Mouse (Mus musculus) hindbrain, postnatal 0 days (tissue): ENCODE results near the gene Stxbp1. TPM values are rescaled to one million over a fixed set of nuclear protein-coding genes. Genes with fewer than 3 reads are reported as not detected.

Source experiments
- ATAC-seq: fragments of 200-750 bp; cut with Nextera tagmentation; 2 replicates; pipeline ENCODE4 v1.8.0; 2017; ENCODE audit warnings: mild to moderate bottlenecking, moderate TSS enrichment, moderate library complexity
- DNase-seq: peaks from one replicate; pipeline ENCODE4 v3.0.0-alpha.2; 2015; ENCODE audit warnings: low spot score
- H3K27ac ChIP-seq: fragments of 300-500 bp; sonication (generic); 2 replicates; pipeline ENCODE4 v1.5.1; 2014; ENCODE audit warnings: mild to moderate bottlenecking
- H3K27me3 ChIP-seq: fragments of 300-500 bp; sonication (generic); 2 replicates; pipeline ENCODE4 v1.6.1; 2014; ENCODE audit warnings: low read length, mixed read lengths; ENCODE audit not compliant: insufficient read depth
- H3K36me3 ChIP-seq: fragments of 300-500 bp; sonication (generic); 2 replicates; pipeline ENCODE4 v1.6.1; 2014; ENCODE audit warnings: low read length, mixed read lengths; ENCODE audit not compliant: insufficient read depth
- H3K4me1 ChIP-seq: fragments of 300-500 bp; sonication (generic); 2 replicates; pipeline ENCODE4 v1.6.1; 2014; ENCODE audit warnings: antibody characterized with exemption, low read length, mixed read lengths; ENCODE audit not compliant: insufficient read depth
- H3K4me2 ChIP-seq: fragments of 300-500 bp; sonication (generic); 2 replicates; pipeline ENCODE4 v1.6.1; 2014; ENCODE audit warnings: low read depth, mild to moderate bottlenecking, low read length, moderate library complexity, mixed read lengths
- H3K4me3 ChIP-seq: fragments of 300-500 bp; sonication (generic); 2 replicates; pipeline ENCODE4 v1.5.1; 2014; ENCODE audit warnings: low read length
- H3K9ac ChIP-seq: fragments of 300-500 bp; sonication (generic); replicated peaks from 2 replicates; pipeline ENCODE4 v1.6.1; 2014; ENCODE audit warnings: mild to moderate bottlenecking, low read length, moderate library complexity, mixed read lengths
- H3K9me3 ChIP-seq: fragments of 300-500 bp; sonication (generic); 2 replicates; pipeline ENCODE4 v1.6.1; 2016; ENCODE audit warnings: low read length, mixed read lengths
- CTCF ChIP-seq: IDR thresholded peaks from 2 replicates; pipeline ENCODE4 v1.5.1; 2016; ENCODE audit warnings: antibody characterized with exemption, control low read depth, low read depth
- WGBS: fragments of 180-500 bp; shearing (Covaris S2); extraction: QIAGEN DNeasy Blood & Tissue Kit; methylation state at CpG from one replicate; pipeline ENCODE4 v1.1.7; 2014; 5-methylcytosine and 5-hydroxymethylcytosine counted together
- polyA plus RNA-seq: library from polyadenylated mRNA; unstranded; fragments of >200 nt; fragmentation: Nextera tagmentation; extraction: Ambion mirVana; gene quantifications from 2 replicates; pipeline ENCODE4 v1.2.1, GENCODE M21; 2015
- total RNA-seq: library from RNA; depleted of rRNA; stranded (reverse); fragments of >200 nt; gene quantifications from 2 replicates; pipeline ENCODE4 v1.2.3, GENCODE M21; 2014

Stxbp1 gene
- total and polyA plus RNA-seq, 2 experiments from 2014 or later: 142 to 348 TPM

GRCm38 (mm10) chr2:32784048-32784681, 62.9 kb downstream of the Stxbp1 start, which contains the start of gene Cfap157:
Gene Cfap157 (minus strand): TSS chr2:32784428.
- no peak for TF ChIP-seq CTCF

GRCm38 (mm10) chr2:32781710-32782109, 65.3 kb downstream of the Stxbp1 start:
- DNase-seq: no peak
- Histone ChIP-seq H3K4me2 (no peak overlapping the region), H3K4me3 (no peak overlapping the region), H3K36me3 (no peaks in the 10 kb centered on the region), H3K4me1 (no peaks in the 10 kb centered on the region), H3K27me3 (no peaks in the 10 kb centered on the region), H3K9me3 (no peaks in the 10 kb centered on the region), H3K27ac (no peak overlapping the region), H3K9ac (no peak overlapping the region)
- TF ChIP-seq CTCF: no peak
- 78% methylated on average over 6 of the region's 6 CpGs for WGBS
- ATAC-seq: no peak

More at GRCm38 (mm10) chr2:32784048-32784681, 62.9 kb downstream of the Stxbp1 start, which contains the start of gene Cfap157:
- Histone ChIP-seq H3K4me3 (0 out of 2 replicates have a peak within 1 kb of the TSS, but pooled peaks have one; percentile 6), H3K4me2 (peak within 1 kb of the TSS; percentile 31; the same call in 1 of the 2 replicates), H3K4me1 (no peaks in the 10 kb centered on the region), H3K9ac (no peak within 1 kb of the TSS), H3K36me3 (peaks cover 5% of the 10 kb centered on the region; the same call in 1 of the 2 replicates), H3K27me3 (no peaks in the 10 kb centered on the region), H3K9me3 (no peaks in the 10 kb centered on the region), H3K27ac (no peak within 1 kb of the TSS; the same call in 1 of the 2 replicates)
- DNase-seq: peak; percentile 68
- peak; percentile 59 for ATAC-seq
- 70% methylated on average over 4 of the region's 4 CpGs for WGBS

- 90% methylated on average over 6 of the region's 6 CpGs for WGBS
- no peak for DNase-seq
- H3K9me3 ChIP-seq: no peaks in the 10 kb centered on the region
- ATAC-seq: no peak
- H3K4me1 ChIP-seq: peaks cover 11% of the 10 kb centered on the region; the same call in 1 of the 2 replicates
- no peak overlapping the region for H3K4me3 ChIP-seq
- no peaks in the 10 kb centered on the region for H3K27me3 ChIP-seq
- no peak overlapping the region for H3K27ac ChIP-seq
- no peak for TF ChIP-seq CTCF
- no peaks in the 10 kb centered on the region for H3K36me3 ChIP-seq
- H3K4me2 ChIP-seq: no peak overlapping the region
- H3K9ac ChIP-seq: no peak overlapping the region
These were observed 67.3 kb downstream of the Stxbp1 start for GRCm38 (mm10) chr2:32779714-32780113.

- WGBS: 16% methylated on average over 8 of the region's 8 CpGs
- Histone ChIP-seq H3K4me1 (peaks cover 11% of the 10 kb centered on the region; the same call in 1 of the 2 replicates), H3K9ac (no peak overlapping the region)
These were observed 67.9 kb downstream of the Stxbp1 start for GRCm38 (mm10) chr2:32779131-32779530.

GRCm38 (mm10) chr2:32778081-32778480, 69.0 kb downstream of the Stxbp1 start:
- Histone ChIP-seq H3K9me3 (no peaks in the 10 kb centered on the region), H3K27me3 (no peaks in the 10 kb centered on the region), H3K9ac (no peak overlapping the region), H3K4me2 (no peak overlapping the region), H3K4me1 (peaks cover 11% of the 10 kb centered on the region; the same call in 1 of the 2 replicates), H3K27ac (no peak overlapping the region), H3K4me3 (no peak overlapping the region), H3K36me3 (no peaks in the 10 kb centered on the region)
- TF ChIP-seq CTCF: no peak
- 90% methylated on average over 6 of the region's 6 CpGs for WGBS
- DNase-seq (no peak), ATAC-seq (no peak)

More at GRCm38 (mm10) chr2:32779131-32779530, 67.9 kb downstream of the Stxbp1 start:
- no peaks in the 10 kb centered on the region for H3K9me3 ChIP-seq
- no peak overlapping the region for H3K4me3 ChIP-seq
- H3K27me3 ChIP-seq: no peaks in the 10 kb centered on the region
- no peaks in the 10 kb centered on the region for H3K36me3 ChIP-seq
- peak; percentile 80 for TF ChIP-seq CTCF
- no peak overlapping the region for H3K27ac ChIP-seq
- ATAC-seq (no peak), DNase-seq (peak; percentile 64)
- H3K4me2 ChIP-seq: no peak overlapping the region

GRCm38 (mm10) chr2:32776192-32776591, 70.9 kb downstream of the Stxbp1 start:
- 22% methylated on average over 22 of the region's 22 CpGs for WGBS
- H3K36me3 ChIP-seq: no peaks in the 10 kb centered on the region
- H3K4me2 ChIP-seq: peak overlapping the region; percentile 77
- no peak overlapping the region for H3K27ac ChIP-seq
- TF ChIP-seq CTCF: no peak
- H3K4me3 ChIP-seq: peak overlapping the region; percentile 48
- DNase-seq (no peak), ATAC-seq (no peak)
- no peaks in the 10 kb centered on the region for H3K27me3 ChIP-seq
- H3K9me3 ChIP-seq: no peaks in the 10 kb centered on the region
- peak overlapping the region; percentile 18; the same call in 1 of the 2 replicates for H3K9ac ChIP-seq
- H3K4me1 ChIP-seq: peaks cover 11% of the 10 kb centered on the region; the same call in 1 of the 2 replicates
